Mouse (Mus musculus): ENCODE measurements at regions not wholly inside any gene's neighbourhood (a gene's known extent, or its start where the extent isn't known, plus 50 kb on each side); places are given as distances from the start of the nearest gene placed in this dataset.

DNA sequence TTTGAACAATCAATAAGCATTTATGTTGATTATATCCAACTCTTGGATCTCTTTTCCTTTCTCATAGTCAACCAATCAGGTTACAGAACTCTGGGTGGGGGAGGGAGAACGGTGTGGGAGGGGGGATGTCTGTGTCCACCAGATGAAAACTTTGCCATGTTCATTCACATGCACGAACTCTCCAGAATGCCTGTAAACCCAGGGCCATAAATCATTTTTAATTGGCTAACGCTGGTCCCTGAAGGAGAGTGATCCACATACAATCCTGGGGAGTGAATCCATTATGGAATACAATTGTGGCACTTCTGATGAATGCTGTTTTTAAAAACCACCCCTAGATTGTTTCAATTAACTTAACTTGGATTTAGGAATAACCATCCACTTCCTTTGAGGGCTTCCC lies 194.1 kb upstream of the Prickle1 start:
- WGBS = 55% methylated on average over 3 of the region's 3 CpGs
- ATAC-seq (ENCODE audit: low FRiP score) = no peak; the same call in 1 of the 2 replicates
- no peaks in the 10 kb centered on the region for H3K4me1 ChIP-seq (replicated peaks; ENCODE audit: control insufficient read depth, insufficient read depth, low read length)

DNA sequence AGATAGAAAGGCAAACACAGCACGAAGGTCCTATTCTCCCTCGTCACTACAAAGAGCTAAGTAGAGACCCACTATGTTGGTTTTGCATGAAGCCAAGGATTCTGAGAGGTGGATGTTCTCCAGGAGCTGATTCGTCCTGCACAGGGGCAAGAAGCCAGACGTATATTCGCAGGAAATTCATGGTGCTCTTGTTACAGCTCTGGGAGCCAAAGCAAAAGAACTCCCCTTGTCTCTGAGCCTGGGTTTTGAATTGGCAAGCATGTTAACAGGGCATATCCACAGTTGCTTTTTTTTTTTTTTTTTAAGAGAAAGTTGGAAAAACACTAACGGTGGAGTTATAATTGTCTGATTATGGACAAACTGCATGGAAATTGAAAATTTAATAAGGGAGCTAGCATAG lies 191.7 kb upstream of the Prickle1 start:
- H3K9me3 ChIP-seq (ENCODE audit: control insufficient read depth, low read length) = no peaks in the 10 kb centered on the region
- DNase-seq (ENCODE audit: low spot score) (no peak), ATAC-seq (ENCODE audit: low FRiP score) (no peak)
- no peak overlapping the region for H3K27ac ChIP-seq (ENCODE audit: low read depth, low read length)
- no peaks in the 10 kb centered on the region for H3K4me1 ChIP-seq (replicated peaks; ENCODE audit: control insufficient read depth, insufficient read depth, low read length)
- no peaks in the 10 kb centered on the region for H3K27me3 ChIP-seq (ENCODE audit: control insufficient read depth, insufficient read depth, low read length)
- H3K4me3 ChIP-seq (ENCODE audit: low read depth, low read length) = no peak overlapping the region
- no peak overlapping the region for H3K9ac ChIP-seq (ENCODE audit: low read depth, low read length)
- no peak overlapping the region for H3K4me2 ChIP-seq (replicated peaks; ENCODE audit: low read depth, low read length)
- H3K36me3 ChIP-seq (ENCODE audit: control insufficient read depth, insufficient read depth, low read length) = no peaks in the 10 kb centered on the region
- WGBS = 91% methylated on average over 6 of the region's 6 CpGs

More for the DNA sequence above, 194.1 kb upstream of the Prickle1 start:
- Histone ChIP-seq H3K4me3 (ENCODE audit: low read depth, low read length) (no peak overlapping the region), H3K27ac (ENCODE audit: low read depth, low read length) (no peak overlapping the region), H3K4me2 (replicated peaks; ENCODE audit: low read depth, low read length) (no peak overlapping the region), H3K9me3 (ENCODE audit: control insufficient read depth, low read length) (no peaks in the 10 kb centered on the region), H3K27me3 (ENCODE audit: control insufficient read depth, insufficient read depth, low read length) (no peaks in the 10 kb centered on the region), H3K9ac (ENCODE audit: low read depth, low read length) (no peak overlapping the region), H3K36me3 (ENCODE audit: control insufficient read depth, insufficient read depth, low read length) (no peaks in the 10 kb centered on the region)
- no peak for DNase-seq (ENCODE audit: low spot score)

DNA sequence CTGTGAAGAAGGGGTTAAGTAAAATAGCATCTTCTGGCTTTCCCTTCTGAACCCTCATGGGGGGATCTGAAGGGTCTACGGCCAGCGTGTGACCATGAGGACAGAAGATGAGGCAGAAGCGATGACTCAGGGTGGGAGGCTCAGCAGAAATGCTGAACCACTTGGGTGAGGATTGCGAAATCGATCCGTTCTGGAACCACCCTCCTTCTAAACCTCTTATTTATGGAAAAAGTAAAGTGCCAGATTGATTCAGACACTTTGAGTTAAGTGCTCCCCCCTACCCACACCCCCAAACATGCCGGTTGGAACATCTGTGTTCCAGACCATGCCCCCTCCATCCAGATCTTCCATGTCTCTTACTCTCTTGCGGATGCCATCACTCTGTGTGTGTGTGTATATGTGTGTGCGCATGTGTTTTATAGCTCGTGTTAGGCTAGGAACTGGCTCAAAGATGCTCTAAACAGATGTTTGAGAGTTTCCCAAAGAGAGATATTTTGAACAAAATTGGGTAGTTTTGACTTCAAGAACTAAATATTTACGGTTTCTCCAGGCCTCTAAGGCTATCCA lies 190.2 kb upstream of the Prickle1 start:
- ATAC-seq (ENCODE audit: low FRiP score) = no peak
- no peak overlapping the region for H3K4me3 ChIP-seq (ENCODE audit: low read depth, low read length)
- WGBS = 92% methylated on average over 11 of the region's 11 CpGs

DNA sequence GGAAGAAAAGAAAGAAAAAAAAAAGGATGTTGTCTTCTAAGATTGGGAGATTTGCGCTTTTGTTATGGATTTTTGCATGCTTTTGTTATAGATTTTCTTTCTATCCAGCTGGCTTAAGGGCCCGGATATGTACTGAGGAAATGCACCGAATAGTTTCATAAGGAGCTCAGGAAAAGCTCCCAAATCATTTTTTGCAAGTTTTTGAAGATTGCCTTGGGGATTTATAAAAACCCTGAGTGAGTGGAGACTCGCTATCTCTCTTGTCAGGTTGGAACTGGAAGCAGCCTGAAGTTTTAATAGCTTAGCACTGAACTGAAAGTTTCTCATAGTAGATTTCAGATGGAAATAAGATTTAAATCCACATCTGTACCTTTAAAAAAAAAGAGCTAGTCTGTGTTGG lies 188.0 kb upstream of the Prickle1 start:
- Histone ChIP-seq H3K4me3 (ENCODE audit: low read depth, low read length) (no peak overlapping the region), H3K36me3 (ENCODE audit: control insufficient read depth, insufficient read depth, low read length) (no peaks in the 10 kb centered on the region), H3K4me1 (replicated peaks; ENCODE audit: control insufficient read depth, insufficient read depth, low read length) (no peaks in the 10 kb centered on the region), H3K9ac (ENCODE audit: low read depth, low read length) (no peak overlapping the region), H3K9me3 (ENCODE audit: control insufficient read depth, low read length) (no peaks in the 10 kb centered on the region), H3K27me3 (ENCODE audit: control insufficient read depth, insufficient read depth, low read length) (no peaks in the 10 kb centered on the region), H3K27ac (ENCODE audit: low read depth, low read length) (no peak overlapping the region), H3K4me2 (replicated peaks; ENCODE audit: low read depth, low read length) (no peak overlapping the region)
- WGBS = 92% methylated on average over 4 of the region's 4 CpGs
- ATAC-seq (ENCODE audit: low FRiP score) (no peak), DNase-seq (ENCODE audit: low spot score) (no peak)

More for the DNA sequence above, 190.2 kb upstream of the Prickle1 start:
- no peaks in the 10 kb centered on the region for H3K9me3 ChIP-seq (ENCODE audit: control insufficient read depth, low read length)
- H3K27me3 ChIP-seq (ENCODE audit: control insufficient read depth, insufficient read depth, low read length) = no peaks in the 10 kb centered on the region
- H3K36me3 ChIP-seq (ENCODE audit: control insufficient read depth, insufficient read depth, low read length) = no peaks in the 10 kb centered on the region
- DNase-seq (ENCODE audit: low spot score) = no peak
- H3K4me1 ChIP-seq (replicated peaks; ENCODE audit: control insufficient read depth, insufficient read depth, low read length) = no peaks in the 10 kb centered on the region
- H3K27ac ChIP-seq (ENCODE audit: low read depth, low read length) = no peak overlapping the region
- no peak overlapping the region for H3K9ac ChIP-seq (ENCODE audit: low read depth, low read length)
- no peak overlapping the region for H3K4me2 ChIP-seq (replicated peaks; ENCODE audit: low read depth, low read length)

DNA sequence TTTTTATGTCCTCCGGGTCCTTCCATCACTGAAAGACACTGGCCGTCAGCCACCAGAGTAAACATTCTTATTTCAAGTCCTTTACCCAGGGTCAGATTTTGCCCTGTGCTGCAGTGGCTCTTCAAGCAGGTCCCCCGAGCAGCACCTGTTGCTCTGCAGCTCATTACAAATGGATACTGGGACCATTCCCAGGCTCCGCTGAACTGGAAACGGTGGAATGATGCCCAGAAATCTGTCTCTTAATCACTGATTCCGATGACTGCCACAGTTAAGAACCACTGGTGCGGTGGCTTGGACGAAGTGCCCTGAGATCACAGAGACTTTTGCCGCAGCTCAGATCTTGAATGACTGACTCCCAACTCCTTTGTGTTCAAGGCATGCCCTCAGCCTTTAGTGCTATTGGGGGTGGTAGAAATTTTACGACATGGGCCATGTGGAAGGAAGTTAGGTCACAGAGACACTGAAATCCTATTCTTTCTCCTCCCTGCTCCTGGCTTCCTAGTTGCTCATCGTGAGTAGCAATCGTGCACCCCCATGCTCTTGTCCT lies 179.6 kb upstream of the Prickle1 start:
- no peaks in the 10 kb centered on the region for H3K4me1 ChIP-seq (replicated peaks; ENCODE audit: control insufficient read depth, insufficient read depth, low read length)
- WGBS = 76% methylated on average over 12 of the region's 12 CpGs

DNA sequence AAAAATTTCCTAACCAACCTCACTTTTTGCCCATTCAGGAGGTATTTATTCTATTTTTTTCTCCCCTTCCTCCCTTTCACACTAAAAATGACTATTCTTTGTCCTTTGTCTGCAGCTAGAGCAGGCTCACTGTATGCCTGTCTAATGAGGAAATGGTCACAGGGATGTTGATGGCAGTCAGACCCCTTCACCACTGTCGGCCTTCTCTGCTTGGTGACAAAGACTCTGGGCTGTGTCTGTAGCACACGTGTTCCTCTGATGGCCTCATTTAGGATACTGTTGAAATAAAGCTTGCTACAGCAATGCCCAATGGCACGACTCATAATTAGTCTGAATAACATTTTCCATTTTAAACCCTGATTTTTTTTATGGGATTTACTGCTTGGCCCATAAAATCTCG lies 178.6 kb upstream of the Prickle1 start:
- Histone ChIP-seq H3K36me3 (ENCODE audit: control insufficient read depth, insufficient read depth, low read length) (no peaks in the 10 kb centered on the region), H3K4me3 (ENCODE audit: low read depth, low read length) (no peak overlapping the region), H3K4me2 (replicated peaks; ENCODE audit: low read depth, low read length) (no peak overlapping the region), H3K9me3 (ENCODE audit: control insufficient read depth, low read length) (no peaks in the 10 kb centered on the region), H3K27ac (ENCODE audit: low read depth, low read length) (no peak overlapping the region), H3K4me1 (replicated peaks; ENCODE audit: control insufficient read depth, insufficient read depth, low read length) (no peaks in the 10 kb centered on the region), H3K27me3 (ENCODE audit: control insufficient read depth, insufficient read depth, low read length) (no peaks in the 10 kb centered on the region), H3K9ac (ENCODE audit: low read depth, low read length) (no peak overlapping the region)
- no peak for DNase-seq (ENCODE audit: low spot score)
- no peak for ATAC-seq (ENCODE audit: low FRiP score)
- WGBS = 78% methylated on average over 4 of the region's 4 CpGs

More for the DNA sequence above, 179.6 kb upstream of the Prickle1 start:
- Histone ChIP-seq H3K9ac (ENCODE audit: low read depth, low read length) (no peak overlapping the region), H3K27me3 (ENCODE audit: control insufficient read depth, insufficient read depth, low read length) (no peaks in the 10 kb centered on the region), H3K4me3 (ENCODE audit: low read depth, low read length) (no peak overlapping the region), H3K36me3 (ENCODE audit: control insufficient read depth, insufficient read depth, low read length) (no peaks in the 10 kb centered on the region), H3K27ac (ENCODE audit: low read depth, low read length) (no peak overlapping the region), H3K4me2 (replicated peaks; ENCODE audit: low read depth, low read length) (no peak overlapping the region), H3K9me3 (ENCODE audit: control insufficient read depth, low read length) (no peaks in the 10 kb centered on the region)
- DNase-seq (ENCODE audit: low spot score) (no peak), ATAC-seq (ENCODE audit: low FRiP score) (no peak)

DNA sequence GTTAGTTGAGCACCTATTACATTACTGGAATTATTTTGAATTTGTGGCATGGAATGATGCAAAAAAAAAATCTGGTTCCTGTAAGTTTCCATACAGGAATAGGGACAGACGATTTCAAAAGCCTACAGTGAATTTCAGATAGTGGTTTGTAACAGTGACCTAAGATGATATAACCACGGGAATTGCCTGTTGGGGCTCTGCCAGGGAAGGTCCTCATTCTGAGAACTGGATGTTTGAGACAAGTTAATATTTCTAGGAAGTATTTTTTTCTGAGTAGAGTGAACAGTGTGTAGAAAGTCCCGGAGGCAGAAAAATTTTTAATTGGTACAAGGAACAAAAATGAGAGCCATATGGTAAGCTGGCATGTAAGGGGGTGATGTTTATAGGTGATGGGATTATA lies 171.3 kb upstream of the Prickle1 start:
- Histone ChIP-seq H3K9me3 (ENCODE audit: control insufficient read depth, low read length) (no peaks in the 10 kb centered on the region), H3K27ac (ENCODE audit: low read depth, low read length) (no peak overlapping the region), H3K9ac (ENCODE audit: low read depth, low read length) (no peak overlapping the region), H3K4me2 (replicated peaks; ENCODE audit: low read depth, low read length) (no peak overlapping the region), H3K4me1 (replicated peaks; ENCODE audit: control insufficient read depth, insufficient read depth, low read length) (no peaks in the 10 kb centered on the region), H3K27me3 (ENCODE audit: control insufficient read depth, insufficient read depth, low read length) (no peaks in the 10 kb centered on the region), H3K4me3 (ENCODE audit: low read depth, low read length) (no peak overlapping the region), H3K36me3 (ENCODE audit: control insufficient read depth, insufficient read depth, low read length) (no peaks in the 10 kb centered on the region)
- no peak for DNase-seq (ENCODE audit: low spot score)
- WGBS = 75% methylated on average over 3 of the region's 3 CpGs
- no peak for ATAC-seq (ENCODE audit: low FRiP score)

DNA sequence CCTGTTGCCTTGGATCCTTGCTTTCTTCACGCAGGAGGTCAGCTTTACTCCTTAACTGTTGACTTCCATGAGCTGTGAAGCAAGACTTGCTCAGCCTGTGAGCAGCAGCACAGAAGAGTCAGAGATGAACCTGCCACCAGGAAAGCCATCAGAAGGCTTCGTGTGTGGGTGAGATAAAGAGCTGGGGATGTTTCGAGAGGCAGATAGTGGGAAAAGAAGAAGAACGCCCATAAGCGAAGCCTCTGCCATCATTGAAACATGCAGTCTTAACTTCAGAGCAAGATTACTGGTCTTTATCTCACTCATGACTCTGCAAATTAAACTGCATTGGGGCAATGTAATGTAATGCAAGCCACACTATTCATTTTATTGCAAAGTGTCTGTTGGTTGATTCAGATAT lies 167.4 kb upstream of the Prickle1 start:
- H3K27me3 ChIP-seq (ENCODE audit: control insufficient read depth, insufficient read depth, low read length) = no peaks in the 10 kb centered on the region
- H3K27ac ChIP-seq (ENCODE audit: low read depth, low read length) = no peak overlapping the region
- H3K9ac ChIP-seq (ENCODE audit: low read depth, low read length) = no peak overlapping the region

DNA sequence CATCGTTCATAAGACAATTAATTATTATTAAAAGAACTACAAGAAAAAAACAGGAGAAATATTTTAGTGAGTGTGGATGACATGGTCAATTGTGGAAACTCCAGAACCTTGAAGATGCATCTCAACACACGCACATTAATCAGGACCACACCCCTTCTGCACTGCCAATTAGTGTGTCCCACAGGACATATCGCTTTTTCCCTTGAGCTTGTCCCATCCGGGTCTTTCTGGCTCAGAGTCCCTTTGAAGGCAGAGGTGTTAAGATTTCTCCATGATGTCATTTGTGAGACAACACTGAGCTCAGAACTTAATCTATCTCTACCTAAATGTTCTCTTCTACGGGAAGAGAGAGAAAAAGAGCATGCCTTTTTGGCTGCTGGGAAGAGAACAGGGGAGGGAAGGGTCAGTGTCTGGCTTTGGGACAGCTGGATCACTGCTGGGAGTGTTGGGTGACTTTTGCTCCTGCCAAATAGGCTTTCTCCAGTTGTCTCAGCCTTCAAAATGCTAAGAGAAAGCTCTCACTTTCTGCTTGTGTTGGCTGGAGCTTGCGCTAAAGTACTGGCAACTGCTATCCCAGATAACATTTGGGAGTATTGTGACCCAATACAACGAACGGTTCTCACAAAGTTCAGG lies 162.6 kb upstream of the Prickle1 start:
- Histone ChIP-seq H3K4me1 (replicated peaks; ENCODE audit: control insufficient read depth, insufficient read depth, low read length) (no peaks in the 10 kb centered on the region), H3K27ac (ENCODE audit: low read depth, low read length) (no peak overlapping the region), H3K9ac (ENCODE audit: low read depth, low read length) (no peak overlapping the region), H3K4me2 (replicated peaks; ENCODE audit: low read depth, low read length) (no peak overlapping the region), H3K27me3 (ENCODE audit: control insufficient read depth, insufficient read depth, low read length) (no peaks in the 10 kb centered on the region), H3K36me3 (ENCODE audit: control insufficient read depth, insufficient read depth, low read length) (no peaks in the 10 kb centered on the region), H3K9me3 (ENCODE audit: control insufficient read depth, low read length) (no peaks in the 10 kb centered on the region), H3K4me3 (ENCODE audit: low read depth, low read length) (no peak overlapping the region)
- ATAC-seq (ENCODE audit: low FRiP score) (no peak), DNase-seq (ENCODE audit: low spot score) (no peak)
- 88% methylated on average over 8 of the region's 8 CpGs for WGBS

More for the DNA sequence above, 167.4 kb upstream of the Prickle1 start:
- Histone ChIP-seq H3K4me3 (ENCODE audit: low read depth, low read length) (no peak overlapping the region), H3K4me1 (replicated peaks; ENCODE audit: control insufficient read depth, insufficient read depth, low read length) (no peaks in the 10 kb centered on the region), H3K4me2 (replicated peaks; ENCODE audit: low read depth, low read length) (no peak overlapping the region), H3K9me3 (ENCODE audit: control insufficient read depth, low read length) (no peaks in the 10 kb centered on the region), H3K36me3 (ENCODE audit: control insufficient read depth, insufficient read depth, low read length) (no peaks in the 10 kb centered on the region)
- no peak for ATAC-seq (ENCODE audit: low FRiP score)
- WGBS = 85% methylated on average over 5 of the region's 5 CpGs
- DNase-seq (ENCODE audit: low spot score) = no peak
